Mouse (Mus musculus) right cerebral cortex, postnatal 10 days (tissue): ENCODE data around the gene Tmem253.

ENCODE experiments used
- DNase-seq, 2 experiments: peaks; one replicate each; pipeline ENCODE4 v3.0.0; 2021; ENCODE audit warnings: low spot score in 2 of 2

The Tmem253 gene

DNA sequence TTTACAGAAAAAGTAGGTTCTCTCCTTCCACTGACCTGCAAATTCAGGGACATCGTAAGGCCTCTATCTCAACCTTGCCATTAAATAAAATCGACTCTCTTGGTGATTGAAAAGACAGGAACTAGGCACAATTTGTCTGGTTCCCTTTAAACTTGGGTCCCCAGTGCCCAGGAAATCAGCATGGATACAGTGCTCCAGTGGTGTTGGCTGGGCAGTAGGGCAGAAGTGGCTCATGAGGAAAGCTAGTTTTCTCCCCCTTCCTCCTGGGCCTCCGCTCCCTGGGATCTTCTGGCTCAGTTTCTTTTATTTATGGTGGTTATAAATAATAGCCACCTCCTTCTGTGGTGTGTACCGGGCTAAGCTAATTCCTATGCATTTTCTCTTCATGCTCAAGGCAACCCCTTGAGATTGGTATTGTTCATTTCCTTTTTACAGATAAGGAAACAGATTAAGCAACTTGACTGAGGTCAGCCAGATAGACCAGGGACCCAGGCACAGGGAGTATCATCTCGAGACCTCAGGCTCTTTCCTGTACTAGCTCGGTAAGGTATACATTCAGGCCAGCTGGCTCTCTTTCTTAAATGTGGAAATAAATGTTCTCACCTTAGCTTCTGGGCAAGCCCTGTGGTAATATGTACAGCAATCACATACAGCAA, at the start of gene Tmem253:
Gene Tmem253 (plus strand): TSS at position 214 of the 656 bp plus-strand sequence.
- no peak for DNase-seq

DNA sequence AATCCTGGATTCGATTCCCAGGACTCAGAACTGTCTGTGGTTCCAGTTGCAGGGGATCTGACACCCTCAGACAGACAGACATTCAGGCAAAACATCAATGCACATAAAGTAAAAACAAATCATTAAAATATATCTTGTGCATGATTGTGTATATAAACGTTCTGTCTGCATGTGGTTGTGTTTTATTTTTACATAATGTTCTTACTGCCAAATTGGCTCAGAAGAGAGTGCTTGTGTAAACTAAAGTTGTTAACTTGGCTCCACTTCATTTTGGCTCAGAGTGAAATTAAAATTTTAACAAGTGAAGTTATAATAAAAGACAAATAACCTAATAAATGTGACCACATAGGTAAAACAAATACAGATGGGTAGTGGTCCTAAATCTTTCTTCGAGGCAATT, 48.1 kb upstream of the Tmem253 start:
- no peak for DNase-seq

DNA sequence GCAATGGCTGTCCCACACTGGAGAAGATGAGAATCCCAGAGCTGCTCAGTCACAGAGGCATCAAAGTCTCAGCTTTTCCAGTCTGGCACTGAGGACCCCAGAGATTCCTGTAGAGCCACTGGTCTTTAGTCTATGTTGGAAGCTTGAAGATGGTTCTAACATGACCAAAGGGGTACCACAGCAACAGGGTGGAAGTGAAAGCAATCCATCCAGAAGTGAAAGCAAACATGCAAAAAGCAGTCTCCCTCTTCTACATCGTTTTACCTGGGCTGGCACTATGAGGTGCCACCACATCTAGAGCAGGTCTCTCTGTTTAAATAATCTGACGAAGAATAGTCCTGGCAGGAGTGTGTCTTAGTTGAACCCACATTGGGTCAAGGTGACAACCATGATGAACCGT, 36.2 kb upstream of the Tmem253 start:
- no peak for DNase-seq

DNA sequence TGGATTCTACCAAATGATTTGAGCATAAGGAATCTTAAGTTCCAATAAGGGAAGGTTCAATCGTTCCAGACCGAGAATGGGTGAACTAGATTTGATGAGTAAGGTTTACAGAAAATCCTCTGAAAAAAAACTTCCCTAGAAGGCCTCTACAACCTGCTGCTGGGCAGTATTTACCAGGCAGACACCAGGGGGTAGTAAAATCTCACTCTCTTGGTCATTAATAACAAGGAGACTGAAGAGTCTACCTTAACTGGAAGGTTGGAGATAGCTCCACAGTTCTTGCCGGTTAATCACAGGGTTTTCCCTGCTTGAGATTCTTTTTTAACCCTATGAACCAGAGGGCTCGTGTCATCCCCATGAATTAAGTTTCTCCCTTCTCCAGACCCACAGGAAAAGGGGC, 32.2 kb upstream of the Tmem253 start:
- DNase-seq, result no peak

DNA sequence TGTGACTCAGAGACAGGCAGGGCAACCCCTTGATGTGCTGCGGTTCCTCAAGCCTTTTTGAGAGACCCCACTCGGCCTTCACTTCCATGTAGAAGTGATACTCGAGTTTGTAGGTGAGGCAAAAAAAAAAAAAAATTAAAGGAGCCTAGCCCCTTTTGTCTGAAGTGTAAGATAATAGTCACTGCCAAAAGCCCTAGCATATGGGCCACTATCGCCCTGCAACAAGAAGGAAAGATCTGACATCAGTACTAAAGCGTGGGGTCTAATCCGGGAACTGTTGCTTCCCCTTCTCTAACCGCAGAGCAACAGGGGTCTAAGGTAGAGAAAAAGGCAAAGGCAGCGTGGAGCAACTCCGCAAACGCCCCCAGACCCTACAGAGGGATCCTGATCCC, 31.6 kb upstream of the Tmem253 start:
- no peak for DNase-seq

DNA sequence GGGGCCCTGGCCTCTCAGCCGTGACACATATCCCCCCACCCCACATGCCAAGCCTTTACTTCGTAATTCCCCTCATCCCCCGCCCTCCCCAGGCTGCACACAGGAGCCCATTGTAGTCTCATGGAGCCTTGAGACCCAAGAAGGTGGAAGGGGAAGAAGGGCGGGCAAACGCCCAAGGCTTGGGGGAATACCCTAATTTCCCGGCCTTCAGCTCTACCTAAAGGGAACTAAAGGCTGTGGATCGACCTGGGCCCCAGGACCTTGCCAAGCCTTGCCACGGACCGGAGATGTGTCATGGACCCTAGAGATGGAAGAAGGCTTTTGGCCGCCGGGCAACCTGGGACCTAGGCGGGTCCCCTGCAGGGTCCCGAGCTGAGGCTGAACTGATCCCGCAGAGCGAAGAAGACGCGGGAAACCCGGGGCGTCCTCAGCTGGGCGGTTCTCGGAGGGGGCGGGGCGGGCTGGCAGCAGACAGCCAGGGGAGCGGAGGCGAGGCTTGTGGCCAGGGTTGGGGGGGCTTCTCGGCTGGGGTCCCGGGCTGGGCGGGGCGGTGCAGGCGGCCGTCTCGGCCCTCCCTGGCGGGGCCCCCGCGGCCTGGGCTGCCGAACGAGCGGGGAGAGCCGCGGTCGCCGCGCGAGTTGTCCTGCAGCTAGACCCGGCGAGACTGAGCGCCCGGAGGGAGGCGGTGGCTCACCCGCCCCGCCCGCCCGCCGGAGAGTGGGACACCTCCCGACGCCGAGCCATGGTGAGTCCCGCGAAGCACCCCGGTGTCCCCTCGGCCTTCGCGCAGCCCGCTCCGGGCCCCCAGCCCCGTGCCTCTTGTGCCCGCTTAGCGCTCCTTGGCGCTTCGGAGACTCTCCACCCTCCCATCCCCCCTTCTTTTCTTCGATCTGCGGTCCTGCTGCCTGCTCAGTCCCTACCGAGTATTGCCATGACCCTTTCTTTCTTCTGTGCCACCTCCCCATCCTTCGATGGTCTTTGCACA, 30.9 kb upstream of the Tmem253 start, which contains the start of gene Arhgef40:
Gene Arhgef40 (plus strand): TSS at position 473 of the 985 bp plus-strand sequence.
- peak; percentile 85 to 87 for DNase-seq

DNA sequence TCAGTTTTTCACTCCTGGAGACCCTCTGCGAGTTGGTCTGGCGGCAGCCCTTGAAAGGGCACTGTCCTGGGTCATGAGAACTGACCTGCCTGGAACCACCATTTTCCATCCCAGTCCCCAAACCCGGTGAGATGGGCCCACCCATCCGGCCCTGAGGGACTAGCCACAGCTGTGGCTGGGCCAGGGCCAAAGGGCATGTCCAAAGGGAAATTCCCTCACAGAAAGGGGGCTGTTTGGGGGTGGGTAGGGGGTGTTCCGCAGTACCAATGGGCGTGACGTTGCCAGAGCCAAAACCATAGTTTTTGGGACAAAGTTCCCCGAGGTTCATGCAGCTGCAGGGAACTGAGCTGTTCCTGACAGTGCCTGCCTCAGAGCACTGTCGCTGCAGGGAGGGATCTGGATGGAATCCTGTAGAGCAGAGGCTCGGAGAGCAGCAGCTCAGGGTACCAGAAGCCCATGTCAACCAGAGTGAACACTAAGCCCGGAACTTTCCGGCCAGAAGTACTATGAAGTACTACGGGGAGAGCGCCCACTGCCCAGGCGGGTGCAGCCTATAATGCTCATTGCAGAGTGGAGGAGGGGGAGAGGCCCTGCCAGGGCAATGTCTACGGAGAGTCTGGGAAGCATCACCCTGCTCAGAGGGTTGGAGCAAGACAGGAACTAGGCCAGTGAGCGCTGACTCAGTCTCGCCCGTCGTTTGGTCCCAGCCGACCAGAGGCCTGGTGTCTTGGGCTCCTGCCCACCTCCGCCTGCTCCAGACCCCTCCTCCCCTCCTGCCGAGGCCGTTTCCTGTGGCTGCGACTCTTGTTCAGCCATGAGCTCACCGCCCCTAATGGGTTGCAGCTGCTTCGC, 29.9 kb upstream of the Tmem253 start:
- peak; percentile 89 for DNase-seq

DNA sequence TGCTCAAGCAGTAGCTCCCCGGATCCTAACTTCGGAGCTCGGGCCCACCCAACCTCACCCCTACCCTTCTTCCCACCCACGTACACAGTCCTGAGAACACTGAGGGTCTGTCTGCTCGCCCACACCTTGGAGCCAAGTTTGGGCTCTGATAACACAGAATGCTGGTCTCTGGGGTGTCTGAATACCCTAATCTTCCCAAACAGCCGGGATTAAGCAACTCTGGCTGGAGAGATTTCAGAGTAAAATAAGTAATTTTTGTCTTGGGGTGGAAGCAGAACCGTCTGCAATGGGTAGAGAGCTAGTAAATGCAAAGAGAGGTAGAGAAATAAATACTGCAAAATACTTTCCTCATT, 29.3 kb upstream of the Tmem253 start:
- no peak for DNase-seq

DNA sequence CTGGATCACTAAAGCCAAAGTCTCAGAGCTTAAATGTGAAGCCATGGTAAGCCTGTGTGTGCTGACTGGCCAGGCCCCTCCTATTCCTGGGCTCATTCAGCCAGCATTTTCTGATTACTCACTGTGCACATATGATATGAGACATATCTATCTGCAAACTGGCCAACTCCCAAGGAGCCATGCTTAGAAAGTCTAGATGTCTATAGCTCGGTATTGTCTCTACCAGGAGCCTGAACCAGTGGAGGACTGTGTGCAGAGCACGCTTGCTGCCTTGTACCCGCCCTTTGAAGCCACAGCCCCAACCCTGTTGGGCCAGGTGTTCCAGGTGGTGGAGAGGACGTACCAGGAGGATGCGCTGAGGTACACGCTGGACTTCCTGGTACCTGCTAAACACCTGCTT, 28.3 kb upstream of the Tmem253 start:
- peak in 1 of 2 experiments; percentile 29 for DNase-seq

DNA sequence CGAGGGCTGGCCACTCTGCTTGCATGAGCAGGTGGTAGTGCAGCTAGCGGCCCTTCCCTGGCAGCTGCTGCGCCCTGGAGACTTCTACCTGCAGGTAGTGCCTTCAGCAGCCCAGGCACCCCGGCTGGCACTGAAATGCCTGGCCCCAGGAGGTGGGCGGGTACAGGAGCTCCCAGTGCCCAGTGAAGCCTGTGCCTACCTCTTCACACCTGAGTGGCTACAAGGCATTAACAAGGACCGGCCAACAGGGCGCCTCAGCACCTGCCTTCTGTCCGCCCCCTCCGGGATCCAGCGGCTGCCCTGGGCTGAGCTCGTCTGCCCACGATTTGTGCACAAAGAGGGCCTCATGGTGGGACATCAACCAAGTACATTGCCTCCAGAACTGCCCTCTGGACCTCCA, 26.7 kb upstream of the Tmem253 start:
- DNase-seq, result no peak

DNA sequence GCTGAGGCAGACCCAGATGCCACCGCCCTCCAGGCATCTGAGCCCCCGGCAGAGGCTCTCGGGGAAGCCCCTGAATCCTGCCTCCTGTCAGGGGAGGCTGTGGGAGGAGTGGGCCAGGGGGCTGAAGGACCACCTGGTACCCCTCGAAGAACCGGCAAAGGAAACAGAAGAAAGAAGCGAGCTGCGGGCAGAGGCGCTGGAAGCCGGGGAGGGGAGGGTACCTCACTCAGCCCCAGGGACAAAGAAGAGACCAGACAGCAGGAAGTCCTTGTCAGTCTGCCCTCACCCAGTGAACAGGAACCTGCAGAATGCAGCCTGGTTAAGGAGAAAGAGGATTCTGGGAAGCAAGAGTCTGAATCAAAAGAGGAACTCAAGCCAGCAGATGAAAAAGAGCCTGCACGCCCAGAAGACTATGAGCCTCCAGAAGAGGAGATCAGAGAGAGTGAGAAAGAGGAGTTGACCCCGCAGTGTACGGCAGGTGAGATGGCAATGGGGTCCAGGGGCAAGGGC, 25.9 kb upstream of the Tmem253 start:
- peak; percentile 28 to 36 for DNase-seq

DNA sequence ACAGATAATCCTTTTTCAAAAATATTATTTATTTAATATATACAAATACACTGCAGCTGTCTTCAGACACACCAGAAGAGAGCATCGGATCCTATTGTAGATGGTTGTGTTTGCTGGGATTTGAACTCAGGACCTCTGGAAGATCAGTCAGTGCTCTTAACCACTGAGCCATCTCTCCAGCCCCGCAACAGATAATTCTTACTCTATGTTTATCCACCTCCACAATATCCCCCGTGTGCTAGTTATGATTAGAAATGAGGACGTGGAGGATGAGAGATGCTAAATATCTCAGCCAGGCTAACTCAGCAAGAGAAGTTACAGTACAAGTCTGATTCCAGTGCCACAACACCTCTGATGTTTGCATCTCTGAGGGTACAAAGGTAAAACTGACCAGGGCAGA, 21.0 kb upstream of the Tmem253 start:
- DNase-seq, result no peak

DNA sequence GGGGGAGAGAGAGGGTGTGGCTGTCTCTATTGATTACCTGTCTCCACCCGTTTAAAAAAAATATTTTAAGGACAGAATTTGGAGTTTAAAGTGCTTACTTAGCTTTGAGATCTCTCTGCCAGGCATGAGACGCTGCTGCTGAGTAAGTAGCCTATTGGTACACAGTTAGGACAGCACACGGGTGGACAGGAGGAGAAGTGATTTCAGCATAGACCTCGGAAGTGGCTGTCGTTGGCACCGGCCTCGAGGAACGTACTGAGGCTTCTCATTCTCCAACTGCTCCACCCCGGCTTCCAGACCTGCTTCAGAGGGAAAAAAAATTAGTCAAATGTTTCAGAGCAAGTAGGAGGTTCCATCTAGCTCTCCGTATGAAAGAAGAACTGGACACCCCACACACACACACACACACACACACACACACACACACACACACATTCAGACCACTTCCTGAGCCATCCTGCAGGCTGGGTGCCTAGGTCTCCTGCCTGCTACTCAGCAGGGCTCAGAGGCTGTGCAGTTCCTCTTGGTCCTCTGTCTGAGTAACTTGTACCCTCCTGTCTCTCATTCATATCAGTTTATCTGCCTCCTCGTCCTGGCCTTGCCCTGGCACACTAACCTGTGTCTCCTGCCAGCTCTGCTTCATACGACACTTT, 20.1 kb upstream of the Tmem253 start:
- DNase-seq, result no peak

DNA sequence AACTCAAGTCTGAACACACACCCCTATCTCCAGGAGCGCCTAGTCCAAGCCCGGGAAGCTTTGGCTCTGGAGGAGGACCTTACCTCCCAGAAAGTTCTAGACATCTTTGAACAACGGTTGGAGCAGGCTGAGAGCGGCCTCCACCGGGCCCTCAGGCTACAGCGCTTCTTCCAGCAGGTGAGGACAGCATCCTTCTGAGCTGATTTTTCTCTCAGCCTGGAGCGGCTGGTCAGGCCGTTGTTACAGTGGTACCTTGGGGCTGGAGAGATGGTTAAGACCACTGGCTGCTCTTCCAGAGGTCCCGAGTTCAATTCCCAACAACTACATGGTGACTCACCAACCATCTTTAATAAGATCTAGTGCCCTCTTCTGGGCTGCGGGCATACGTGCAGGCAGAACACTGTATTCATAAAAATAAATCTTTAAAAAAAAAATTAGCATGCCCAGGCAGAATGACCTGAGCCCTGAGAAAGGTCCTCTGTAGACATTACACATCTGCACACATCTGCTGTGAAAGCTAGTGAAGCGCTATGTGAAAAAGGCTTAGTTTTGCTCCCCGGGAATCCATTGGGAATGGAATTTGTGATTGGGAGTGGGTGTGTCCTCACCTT, 19.1 kb upstream of the Tmem253 start:
- no peak for DNase-seq

DNA sequence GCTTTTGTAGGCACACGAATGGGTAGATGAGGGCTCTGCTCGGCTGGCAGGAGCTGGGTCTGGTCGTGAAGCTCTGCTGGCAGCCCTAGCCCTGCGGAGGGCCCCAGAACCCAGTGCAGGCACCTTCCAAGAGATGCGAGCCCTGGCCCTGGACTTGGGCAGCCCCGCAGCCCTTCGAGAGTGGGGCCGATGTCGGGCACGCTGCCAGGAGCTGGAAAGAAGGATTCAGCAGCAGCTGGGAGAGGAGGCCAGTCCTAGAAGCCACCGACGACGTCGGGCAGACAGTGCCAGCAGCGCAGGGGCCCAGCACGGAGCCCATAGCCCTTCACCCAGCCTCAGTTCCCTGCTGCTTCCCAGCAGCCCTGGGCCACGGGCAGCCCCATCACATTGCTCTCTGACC, 18.6 kb upstream of the Tmem253 start:
- peak; percentile 59 to 68 for DNase-seq

DNA sequence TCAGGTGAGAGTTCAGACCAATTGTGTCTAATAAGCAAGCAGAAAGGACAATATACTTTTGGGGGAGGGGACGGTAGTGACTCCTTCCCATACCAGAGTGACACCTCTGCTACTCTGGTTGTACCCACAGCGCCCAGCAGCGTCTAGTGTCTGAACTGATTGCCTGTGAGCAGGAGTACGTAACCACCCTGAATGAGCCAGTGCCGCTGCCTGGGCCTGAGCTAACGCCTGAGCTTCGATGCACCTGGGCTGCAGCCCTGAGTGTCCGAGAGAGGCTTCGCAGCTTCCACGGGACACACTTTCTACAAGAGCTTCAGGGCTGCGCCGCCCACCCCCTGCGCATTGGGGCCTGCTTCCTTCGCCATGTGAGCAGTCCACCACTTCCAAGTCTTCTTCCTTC, 18.0 kb upstream of the Tmem253 start:
- peak; percentile 22 to 28 for DNase-seq

DNA sequence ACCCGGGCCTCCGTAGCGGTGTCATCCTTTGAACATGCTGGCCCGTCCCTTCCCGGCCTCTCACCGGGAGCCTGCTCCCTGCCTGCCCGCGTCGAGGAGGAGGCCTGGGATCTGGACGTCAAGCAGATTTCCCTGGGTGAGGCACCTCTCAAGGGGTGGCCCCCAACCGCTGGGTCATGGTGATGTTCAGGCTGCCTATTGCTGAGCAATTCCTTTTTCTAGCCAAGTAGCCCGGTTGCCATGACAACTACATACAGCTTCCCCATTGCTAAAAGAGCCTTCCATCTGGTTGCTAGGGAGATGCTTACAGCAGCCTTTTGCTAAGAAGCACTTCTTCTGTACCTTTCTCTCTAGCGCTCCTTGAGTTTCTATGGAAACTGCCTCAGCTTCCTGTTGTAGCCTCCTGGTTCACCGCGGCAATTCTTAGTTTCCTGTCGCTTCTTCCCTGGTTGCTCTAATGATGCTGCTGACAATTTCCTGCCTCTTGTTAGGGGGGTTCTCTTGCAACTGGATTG, 11.4 kb upstream of the Tmem253 start:
- peak; percentile 87 to 96 for DNase-seq

DNA sequence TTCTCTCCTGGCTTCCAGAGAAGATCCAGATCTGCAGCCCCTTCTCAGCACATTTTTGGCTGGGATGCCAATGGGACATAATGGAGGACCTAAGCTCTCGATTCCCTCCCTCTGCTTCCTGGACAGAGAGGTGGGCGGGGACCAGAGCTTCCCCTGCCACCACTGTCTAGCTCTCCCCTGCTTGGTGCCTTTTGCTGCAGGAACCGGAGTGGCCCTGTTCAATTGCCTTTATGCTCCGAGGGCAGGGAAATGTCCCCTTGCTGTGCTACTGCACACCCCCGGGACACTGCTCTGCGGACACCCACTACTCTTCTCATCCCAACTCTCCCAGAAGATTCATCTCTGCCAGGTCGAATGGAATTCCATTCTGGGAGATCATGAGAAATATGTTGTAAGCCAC, 10.3 kb upstream of the Tmem253 start:
- peak in 1 of 2 experiments; percentile 27 for DNase-seq

DNA sequence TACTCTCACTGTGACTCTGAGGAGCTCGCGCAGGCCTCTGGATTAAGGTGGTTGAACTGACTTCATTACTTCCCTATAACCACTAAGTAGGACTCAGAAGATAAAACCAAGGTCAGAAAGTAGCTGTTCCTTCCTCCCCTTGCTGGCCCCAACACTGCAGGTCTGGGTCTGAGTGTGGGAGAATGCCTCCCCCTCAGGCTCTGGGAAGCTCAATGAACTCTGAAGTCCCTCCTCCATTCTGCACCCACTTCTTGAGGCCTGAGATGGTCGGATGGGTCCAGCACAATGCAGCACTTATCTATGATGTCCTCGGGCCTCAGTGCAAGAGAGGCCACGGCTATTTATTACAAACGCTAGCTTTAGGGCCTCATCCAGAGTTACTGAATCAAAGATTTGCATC, 9.8 kb upstream of the Tmem253 start:
- no peak for DNase-seq

DNA sequence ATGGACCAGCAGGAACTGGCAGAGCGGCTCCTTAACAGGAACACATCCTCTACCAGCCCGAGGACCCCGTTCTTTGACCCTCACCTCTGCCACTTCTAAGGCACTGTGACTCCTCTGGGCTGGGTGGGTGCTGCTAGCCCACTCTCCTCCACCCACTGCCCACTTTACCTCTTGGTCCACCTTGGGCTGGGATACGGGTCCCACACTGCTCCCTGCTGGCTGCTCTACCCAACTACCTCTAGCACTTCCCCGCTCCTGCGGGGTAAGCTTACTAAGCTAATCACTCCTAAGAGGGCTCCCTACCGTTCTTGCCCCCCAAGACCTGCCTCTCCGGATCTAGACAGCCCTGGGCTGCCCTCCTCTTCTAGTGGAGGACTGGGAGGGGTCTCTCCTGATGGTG, 9.2 kb upstream of the Tmem253 start:
- DNase-seq, result peak in 1 of 2 experiments; percentile 41

DNA sequence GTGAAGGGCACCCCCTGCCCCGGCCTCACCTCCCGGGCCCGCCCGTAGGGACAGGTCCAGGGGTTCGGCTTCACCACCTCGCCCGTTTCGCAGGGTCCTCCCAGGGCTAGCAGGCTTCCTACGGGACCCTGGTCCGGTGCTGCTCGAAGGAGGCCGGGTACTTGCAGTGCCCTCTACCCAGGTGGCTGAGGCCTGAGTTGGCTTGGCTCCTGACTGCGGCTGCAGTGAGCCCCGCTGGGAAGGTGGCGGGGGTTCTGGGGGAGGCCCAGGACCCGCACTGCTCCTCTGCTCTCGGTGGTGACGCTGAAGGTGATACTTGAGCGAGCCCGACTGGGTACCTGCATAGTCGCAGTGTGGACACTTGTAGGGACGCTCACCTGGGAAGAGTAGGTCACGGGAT, 8.7 kb upstream of the Tmem253 start:
- peak in 1 of 2 experiments; percentile 30 for DNase-seq
